Mouse (Mus musculus) heart, postnatal 10 days (tissue): Measurements from ENCODE around the gene Srrm3. TPM values are rescaled to one million over a fixed set of nuclear protein-coding genes. Genes with fewer than 3 reads are reported as not detected.

Source experiments
- DNase-seq, 2 experiments: peaks; one replicate each; pipeline ENCODE4 v3.0.0; 2021
- intact Hi-C: fragments of 180-260 bp; cut with DNase I; formaldehyde crosslinking; loops from one replicate; pipeline ENCODE4 v1.15.1; 2025
- total RNA-seq, 2 experiments: library from RNA; stranded (reverse); gene quantifications; 2 replicates each; pipeline ENCODE4 v1.2.3; 2021

Srrm3 gene
- total RNA-seq, 2 experiments from 2014 or later = 0.24 to 0.25 TPM

GRCm38 (mm10) chr5:135867637-135868593 is 61.2 kb downstream of the Srrm3 start:
- peak in 1 of 2 experiments; percentile 32 for DNase-seq
- intact Hi-C loops = no loop called here

GRCm38 (mm10) chr5:135868653-135869052 is 62.0 kb downstream of the Srrm3 start:
- intact Hi-C loops = no loop called here
- DNase-seq = no peak

- DNase-seq = no peak
- intact Hi-C loops = no loop called here
Measured at GRCm38 (mm10) chr5:135869661-135870423, 63.2 kb downstream of the Srrm3 start.

GRCm38 (mm10) chr5:135870505-135870904 is 63.8 kb downstream of the Srrm3 start:
- no peak for DNase-seq
- intact Hi-C loops = no loop called here

- DNase-seq = no peak
- intact Hi-C loops = no loop called here
Measured at GRCm38 (mm10) chr5:135872996-135873395, 66.3 kb downstream of the Srrm3 start.

GRCm38 (mm10) chr5:135873753-135874152 is 67.1 kb downstream of the Srrm3 start:
- intact Hi-C loops = no loop called here

GRCm38 (mm10) chr5:135877180-135877579 is 70.5 kb downstream of the Srrm3 start:
- intact Hi-C loops = loop anchor here (1.0 kb wide), 1 partner anchor 184 kb away; no protein-coding TSS in a partner anchor
- peak; percentile 70 to 85 for DNase-seq

More at GRCm38 (mm10) chr5:135873753-135874152, 67.1 kb downstream of the Srrm3 start:
- no peak for DNase-seq

- DNase-seq = peak; percentile 61 to 71
- intact Hi-C loops = loop anchor here (1.0 kb wide), 1 partner anchor 183 kb away; no protein-coding TSS in a partner anchor
Measured at GRCm38 (mm10) chr5:135877831-135878231, 71.1 kb downstream of the Srrm3 start.

GRCm38 (mm10) chr5:135879449-135880158 is 72.9 kb downstream of the Srrm3 start:
- DNase-seq = peak; percentile 91 to 92
- intact Hi-C loops = no loop called here

GRCm38 (mm10) chr5:135884641-135885040 is 78.0 kb downstream of the Srrm3 start:
- DNase-seq = no peak
- intact Hi-C loops = no loop called here

GRCm38 (mm10) chr5:135887675-135888102 is 81.0 kb downstream of the Srrm3 start, which contains the start of gene Hspb1:
Hspb1 (plus strand) TSS chr5:135887919.
- intact Hi-C loops = no loop called here
- peak; percentile 90 to 93 for DNase-seq

- peak in 1 of 2 experiments; percentile 59 for DNase-seq
- intact Hi-C loops = no loop called here
Measured at GRCm38 (mm10) chr5:135888405-135889215, 81.9 kb downstream of the Srrm3 start.

GRCm38 (mm10) chr5:135890323-135890722 is 83.6 kb downstream of the Srrm3 start:
- DNase-seq = no peak
- intact Hi-C loops = no loop called here

- intact Hi-C loops = no loop called here
Measured at GRCm38 (mm10) chr5:135890920-135891319, 84.2 kb downstream of the Srrm3 start.

GRCm38 (mm10) chr5:135892589-135893351 is 86.1 kb downstream of the Srrm3 start:
- intact Hi-C loops = no loop called here
- no peak for DNase-seq

More at GRCm38 (mm10) chr5:135890920-135891319, 84.2 kb downstream of the Srrm3 start:
- no peak for DNase-seq

- intact Hi-C loops = no loop called here
- DNase-seq = no peak
Measured at GRCm38 (mm10) chr5:135894958-135895357, 88.3 kb downstream of the Srrm3 start.

GRCm38 (mm10) chr5:135898028-135898427 is 91.3 kb downstream of the Srrm3 start:
- peak in 1 of 2 experiments; percentile 72 for DNase-seq
- intact Hi-C loops = no loop called here

GRCm38 (mm10) chr5:135898995-135899394 is 92.3 kb downstream of the Srrm3 start:
- intact Hi-C loops = no loop called here
- DNase-seq = no peak

GRCm38 (mm10) chr5:135899833-135900232 is 93.1 kb downstream of the Srrm3 start:
- intact Hi-C loops = loop anchor here (2.0 to 5.0 kb wide), 3 partner anchors 65 to 161 kb away; partner anchors contain the start of gene Zp3
- DNase-seq = no peak
